Mouse (Mus musculus) E14TG2a.4 (cell line): ENCODE data around the gene Nat8f1.

ENCODE experiments used
- H3K27me3 ChIP-seq: 2 replicates; pipeline ENCODE4 v1.6.1; 2014; ENCODE audit warnings: low read length, control low read depth; ENCODE audit not compliant: insufficient read depth
- H3K36me3 ChIP-seq: 2 replicates; pipeline ENCODE4 v1.6.1; 2014; ENCODE audit warnings: low read length, control low read depth; ENCODE audit not compliant: insufficient read depth
- H3K4me1 ChIP-seq: replicated peaks from 2 replicates; pipeline ENCODE4 v1.6.1; 2014; ENCODE audit warnings: low read depth, low read length, control low read depth
- H3K4me3 ChIP-seq: replicated peaks from 2 replicates; pipeline ENCODE4 v1.5.1; 2014; ENCODE audit warnings: mild to moderate bottlenecking, low read length
- H3K9me3 ChIP-seq: 2 replicates; pipeline ENCODE4 v1.6.1; 2014; ENCODE audit warnings: low read length, control low read depth
- CTCF ChIP-seq: conservative IDR thresholded peaks from 2 replicates; pipeline ENCODE4 v1.5.1; 2014; ENCODE audit warnings: low read length
- NANOG ChIP-seq: IDR thresholded peaks from 2 replicates; pipeline ENCODE4 v1.6.1; 2014; ENCODE audit warnings: borderline replicate concordance, low read length, mixed read lengths
- POU5F1 ChIP-seq: IDR thresholded peaks from 2 replicates; pipeline ENCODE4 v1.6.1; 2014; ENCODE audit warnings: low read length, borderline replicate concordance

The Nat8f1 gene

GRCm38 (mm10) chr6:85863136-85863535, 52.4 kb downstream of the Nat8f1 start:
- TF ChIP-seq POU5F1: no peak
- TF ChIP-seq CTCF: no peak
- TF ChIP-seq NANOG: no peak
- Histone ChIP-seq H3K4me1 (peaks cover 8% of the 10 kb centered on the region; the same call in 1 of the 2 replicates), H3K27me3 (0 out of 2 replicates have a peak, but pooled peaks cover 6% of the 10 kb centered on the region), H3K36me3 (no peaks in the 10 kb centered on the region), H3K9me3 (peaks cover 5% of the 10 kb centered on the region), H3K4me3 (no peak overlapping the region)

- H3K36me3 ChIP-seq: no peaks in the 10 kb centered on the region
- H3K9me3 ChIP-seq: no peaks in the 10 kb centered on the region
- TF ChIP-seq CTCF: no peak
- TF ChIP-seq NANOG: no peak
- TF ChIP-seq POU5F1: no peak
- H3K4me1 ChIP-seq: peaks cover 8% of the 10 kb centered on the region; the same call in 1 of the 2 replicates
- H3K27me3 ChIP-seq: 0 out of 2 replicates have a peak, but pooled peaks cover 6% of the 10 kb centered on the region
- no peak overlapping the region for H3K4me3 ChIP-seq
These were observed 52.9 kb downstream of the Nat8f1 start for GRCm38 (mm10) chr6:85862565-85862964.

- peaks cover 8% of the 10 kb centered on the region; the same call in 1 of the 2 replicates for H3K4me1 ChIP-seq
These were observed 54.2 kb downstream of the Nat8f1 start for GRCm38 (mm10) chr6:85861247-85861646.

More at GRCm38 (mm10) chr6:85861247-85861646, 54.2 kb downstream of the Nat8f1 start:
- no peaks in the 10 kb centered on the region for H3K36me3 ChIP-seq
- TF ChIP-seq POU5F1: no peak
- no peak for TF ChIP-seq NANOG
- no peak for TF ChIP-seq CTCF
- H3K27me3 ChIP-seq: 0 out of 2 replicates have a peak, but pooled peaks cover 6% of the 10 kb centered on the region
- no peaks in the 10 kb centered on the region for H3K9me3 ChIP-seq
- H3K4me3 ChIP-seq: no peak overlapping the region
